Mouse (Mus musculus): ENCODE data around the gene Cnot8. TPM values are rescaled to one million over a fixed set of nuclear protein-coding genes. Genes with fewer than 3 reads are reported as not detected.
"Not testable (repeated sequence)": the region's sequence is repeated elsewhere in the genome, so short reads cannot be mapped to it uniquely, and the experiment has no call there.

The Cnot8 gene
- total RNA-seq (2017) = 84.4 to 93.8 TPM (median 89.2 TPM) in 3 replicates

DNA sequence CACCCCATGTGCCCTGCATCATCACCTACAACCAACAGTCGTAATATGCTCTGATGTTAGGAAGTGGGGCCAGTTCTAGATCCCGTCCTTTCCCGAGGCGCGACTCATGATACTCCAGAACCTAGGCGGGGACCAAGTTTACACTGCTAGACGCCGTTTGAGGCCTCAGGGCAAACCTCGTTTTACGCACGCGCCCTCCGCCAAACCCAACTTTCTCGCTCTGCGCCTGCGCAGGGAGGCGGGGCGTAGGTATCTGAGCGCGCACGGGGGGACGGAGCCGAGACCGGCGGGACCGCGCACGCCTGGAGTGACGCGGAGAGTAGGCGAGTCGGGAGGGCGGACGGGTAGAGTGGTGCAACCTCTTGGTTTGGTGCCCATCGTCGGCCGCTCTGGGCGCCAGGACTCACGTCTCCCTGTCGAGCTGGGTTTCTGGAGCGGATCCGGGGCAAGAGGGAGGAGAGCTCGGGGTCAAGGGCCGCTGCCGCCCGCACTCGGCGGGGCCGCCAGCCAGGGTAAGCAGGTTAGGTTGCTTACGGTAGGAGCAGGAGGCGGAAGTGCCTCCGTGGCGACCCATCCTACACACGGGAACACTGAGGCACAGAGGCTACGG, at the start of gene Cnot8:
Gene Cnot8, plus strand, starts transcription at position 457 of the 610 bp plus-strand sequence.
- peak; percentile 93 for ATAC-seq (replicated peaks; ENCODE audit: insufficient number of reproducible peaks, low FRiP score, low TSS enrichment, poor library complexity, severe bottlenecking)

DNA sequence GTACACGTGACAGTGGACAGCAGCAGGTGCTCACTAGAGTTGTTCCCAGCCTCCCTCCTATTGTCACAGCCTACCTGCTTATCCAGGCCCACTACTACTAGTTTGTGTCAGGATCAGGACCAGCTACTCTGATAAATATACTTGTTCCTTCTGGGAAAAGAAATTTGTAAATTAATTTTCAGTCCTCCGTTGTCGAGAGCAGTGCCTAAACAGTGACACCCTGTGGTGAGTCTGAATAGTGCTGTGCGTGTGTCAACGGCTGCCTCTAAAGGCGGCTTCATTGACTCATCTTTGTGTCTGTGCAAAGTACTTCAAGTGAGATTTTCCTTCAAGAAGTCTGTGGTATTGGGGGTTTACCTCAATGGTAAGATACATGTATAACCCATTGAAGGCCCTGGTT, 46.5 kb upstream of the Cnot8 start:
- ATAC-seq (replicated peaks; ENCODE audit: insufficient number of reproducible peaks, low FRiP score, low TSS enrichment, poor library complexity, severe bottlenecking) = peak; percentile 50; the same call in 1 of the 2 replicates

DNA sequence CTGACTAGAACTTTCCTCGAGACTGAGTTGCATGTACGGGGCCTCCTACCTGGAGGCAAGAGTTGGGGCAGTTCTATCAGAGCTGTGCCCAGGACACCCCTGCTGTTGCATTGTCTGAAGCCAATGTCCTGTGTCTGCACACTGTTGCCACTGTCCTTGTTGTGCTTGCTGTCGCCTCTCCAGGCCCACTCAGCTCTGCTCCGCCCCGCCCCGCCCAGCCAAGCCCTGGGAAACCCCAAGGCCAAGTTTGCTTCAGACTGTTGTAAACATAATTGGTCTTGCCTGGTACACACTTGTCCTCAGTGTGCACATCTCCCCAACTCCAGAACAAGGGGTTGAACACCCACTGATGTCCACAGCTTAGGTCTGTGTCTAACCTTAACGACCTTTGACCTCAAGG, 44.2 kb upstream of the Cnot8 start:
- not testable (repeated sequence) for ATAC-seq (replicated peaks; ENCODE audit: insufficient number of reproducible peaks, low FRiP score, low TSS enrichment, poor library complexity, severe bottlenecking)

DNA sequence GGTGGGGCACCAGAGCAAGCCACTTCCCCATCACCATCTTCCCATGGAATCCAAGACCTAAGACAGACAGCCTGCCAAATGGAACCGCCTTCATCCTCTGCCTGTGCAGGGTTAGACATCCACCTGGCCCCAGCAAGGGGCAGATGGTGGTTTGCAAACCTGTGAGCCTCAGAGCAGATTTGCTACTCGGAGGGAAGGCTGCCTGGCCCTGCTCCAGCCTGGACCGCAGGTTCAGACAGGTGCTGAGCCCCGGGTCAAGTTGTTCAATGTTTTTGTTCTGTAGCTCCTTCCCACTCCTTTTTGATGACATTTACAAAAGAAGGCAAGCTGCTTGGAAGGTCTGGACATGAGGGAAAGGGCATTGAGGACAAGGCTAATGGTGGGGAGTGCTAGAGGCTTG, 42.7 kb upstream of the Cnot8 start:
- ATAC-seq (replicated peaks; ENCODE audit: insufficient number of reproducible peaks, low FRiP score, low TSS enrichment, poor library complexity, severe bottlenecking) = not testable (repeated sequence)

DNA sequence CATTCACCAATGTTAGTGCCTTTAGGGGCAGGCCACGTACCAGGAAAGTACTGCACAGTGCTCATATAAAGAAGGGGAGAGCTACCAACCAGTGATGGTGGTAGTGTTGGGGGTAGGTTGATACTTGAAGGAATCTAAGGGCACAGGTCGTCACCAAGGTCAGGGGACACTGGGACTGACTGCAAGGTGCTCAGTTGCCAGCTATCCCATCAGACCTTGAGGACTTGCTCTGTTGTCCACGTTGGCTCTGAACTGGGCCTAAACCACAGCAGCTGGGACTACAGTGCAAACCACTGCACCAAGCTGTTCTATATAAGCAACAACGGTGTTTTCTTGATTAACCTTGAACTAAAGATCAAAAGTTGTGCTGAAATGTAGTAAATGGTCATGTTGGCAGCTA, 41.4 kb upstream of the Cnot8 start:
- no peak for ATAC-seq (replicated peaks; ENCODE audit: insufficient number of reproducible peaks, low FRiP score, low TSS enrichment, poor library complexity, severe bottlenecking)

DNA sequence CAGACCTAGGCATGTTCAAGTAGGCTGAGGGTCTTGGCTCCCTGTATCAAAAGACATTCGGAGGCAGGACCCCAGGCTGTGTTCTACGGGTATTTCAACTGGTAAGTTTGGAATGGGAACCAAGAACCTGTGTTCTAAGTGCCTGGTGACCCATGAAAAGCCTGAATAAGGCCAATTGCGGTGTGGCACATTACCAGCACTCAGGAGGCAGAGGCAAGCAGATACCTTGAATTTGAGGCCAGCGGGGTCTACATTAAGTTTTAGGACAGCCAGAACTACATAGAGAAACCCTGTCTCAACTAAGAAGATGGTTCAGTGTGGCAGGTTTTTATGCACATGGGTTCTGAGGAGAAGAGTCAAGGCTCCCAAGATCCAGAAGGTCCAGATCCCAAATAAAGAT, 38.9 kb upstream of the Cnot8 start:
- no peak for ATAC-seq (replicated peaks; ENCODE audit: insufficient number of reproducible peaks, low FRiP score, low TSS enrichment, poor library complexity, severe bottlenecking)

DNA sequence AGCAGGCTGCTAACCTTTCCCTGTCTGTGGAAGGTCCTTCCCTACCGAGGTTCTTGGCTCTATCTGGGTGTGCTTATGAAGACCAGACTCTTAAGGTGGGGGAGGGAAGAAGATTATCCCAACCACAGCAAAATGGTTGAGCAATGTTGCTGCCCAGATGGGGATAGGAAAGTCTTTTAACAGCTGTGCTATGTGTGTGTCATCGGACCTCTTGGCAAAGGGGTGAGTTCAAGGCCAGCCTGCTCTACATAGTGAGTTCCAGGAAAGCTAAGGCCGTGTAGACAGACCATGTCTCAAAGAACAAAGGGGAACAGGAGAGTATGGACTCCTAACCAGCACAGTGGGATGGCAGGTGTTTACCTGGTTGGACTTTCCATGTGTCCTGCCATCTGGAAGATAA, 31.0 kb upstream of the Cnot8 start:
- no peak for ATAC-seq (replicated peaks; ENCODE audit: insufficient number of reproducible peaks, low FRiP score, low TSS enrichment, poor library complexity, severe bottlenecking)

DNA sequence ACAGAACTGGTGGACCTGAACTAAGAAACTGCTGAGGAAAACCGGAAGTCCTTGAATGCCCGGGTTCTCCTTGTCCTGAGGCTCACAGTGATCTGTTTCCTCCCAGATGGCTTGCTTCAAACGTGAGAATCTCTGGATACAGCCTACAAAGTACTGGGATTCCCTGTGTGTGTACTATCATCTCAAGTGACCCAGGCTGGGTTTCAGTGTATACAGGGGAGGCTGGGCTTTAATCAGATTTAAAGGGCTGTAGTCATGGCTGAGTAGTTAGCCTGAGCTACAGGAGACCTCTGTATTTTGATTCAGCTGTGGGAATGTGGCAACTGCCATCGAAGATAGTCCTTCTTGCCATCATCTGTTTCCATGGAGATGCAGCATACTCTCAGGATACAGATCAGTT, 26.7 kb upstream of the Cnot8 start:
- ATAC-seq (replicated peaks; ENCODE audit: insufficient number of reproducible peaks, low FRiP score, low TSS enrichment, poor library complexity, severe bottlenecking) = no peak

DNA sequence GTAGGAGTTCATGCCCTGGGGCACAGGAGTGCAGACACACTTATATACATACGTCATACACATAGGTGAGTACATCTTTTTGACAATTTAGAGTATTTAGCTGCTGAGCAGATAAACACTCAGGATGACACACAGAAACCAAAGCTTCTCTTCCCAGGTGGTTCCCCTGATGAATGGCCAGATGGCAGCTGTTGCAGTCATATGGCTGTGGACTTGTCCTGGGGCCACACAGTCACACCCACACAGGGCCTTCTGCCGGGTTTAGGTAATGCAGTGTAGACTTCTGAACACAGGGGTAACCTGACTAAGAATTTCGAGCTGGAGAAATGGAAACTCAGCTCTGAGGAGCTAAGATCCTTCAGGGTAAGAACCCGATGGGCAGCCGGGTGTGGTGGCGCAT, 22.2 kb upstream of the Cnot8 start:
- no peak for ATAC-seq (replicated peaks; ENCODE audit: insufficient number of reproducible peaks, low FRiP score, low TSS enrichment, poor library complexity, severe bottlenecking)

DNA sequence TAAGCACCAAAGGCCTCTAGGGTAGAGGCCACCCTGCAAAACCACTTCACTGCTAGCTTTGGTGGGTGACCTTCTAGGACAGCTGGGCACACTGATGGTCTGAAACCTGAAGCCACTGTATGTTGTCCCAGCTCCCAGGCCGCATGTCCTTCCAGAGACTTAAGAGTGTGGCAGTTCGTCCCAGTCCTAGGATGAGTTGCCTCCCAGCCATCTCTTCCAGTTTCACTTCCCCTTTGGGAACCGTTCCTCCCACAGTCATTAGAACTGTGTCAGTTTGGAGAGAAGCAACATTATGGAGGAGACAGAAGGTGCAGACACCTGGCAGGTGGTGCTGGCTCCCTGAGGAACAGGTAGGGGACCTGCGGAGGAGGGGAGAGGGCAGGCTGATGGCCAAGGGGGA, 11.4 kb upstream of the Cnot8 start:
- ATAC-seq (replicated peaks; ENCODE audit: insufficient number of reproducible peaks, low FRiP score, low TSS enrichment, poor library complexity, severe bottlenecking) = peak; percentile 69

DNA sequence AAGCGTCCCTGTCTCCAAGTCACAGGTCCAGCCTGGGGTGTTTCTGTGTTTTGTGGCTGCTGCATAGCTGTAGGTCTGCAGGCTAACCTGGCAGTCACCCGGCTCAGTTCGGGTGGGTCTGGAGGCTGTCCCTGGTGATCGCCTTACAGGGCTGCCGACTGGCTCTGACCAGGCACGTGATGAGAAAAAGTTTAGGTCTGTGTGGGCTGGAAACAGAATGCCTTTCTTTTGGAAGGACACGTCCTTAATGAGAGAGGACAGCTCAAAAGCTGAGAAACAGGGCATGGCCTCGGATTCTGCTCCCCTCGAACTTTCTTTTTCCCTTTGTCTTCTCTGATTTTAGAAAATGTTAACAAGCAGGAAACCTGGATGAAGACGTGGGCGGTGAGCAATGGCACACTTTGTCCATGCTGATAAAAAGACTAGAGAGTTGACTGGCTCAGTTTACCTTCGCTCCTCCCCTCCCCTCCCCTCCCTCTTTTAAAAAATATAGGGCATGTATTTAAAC, 10.9 kb upstream of the Cnot8 start, which contains the start of gene Gm12248:
Gene Gm12248, minus strand, starts transcription at position 114 of the 508 bp plus-strand sequence.
- no peak for ATAC-seq (replicated peaks; ENCODE audit: insufficient number of reproducible peaks, low FRiP score, low TSS enrichment, poor library complexity, severe bottlenecking)

DNA sequence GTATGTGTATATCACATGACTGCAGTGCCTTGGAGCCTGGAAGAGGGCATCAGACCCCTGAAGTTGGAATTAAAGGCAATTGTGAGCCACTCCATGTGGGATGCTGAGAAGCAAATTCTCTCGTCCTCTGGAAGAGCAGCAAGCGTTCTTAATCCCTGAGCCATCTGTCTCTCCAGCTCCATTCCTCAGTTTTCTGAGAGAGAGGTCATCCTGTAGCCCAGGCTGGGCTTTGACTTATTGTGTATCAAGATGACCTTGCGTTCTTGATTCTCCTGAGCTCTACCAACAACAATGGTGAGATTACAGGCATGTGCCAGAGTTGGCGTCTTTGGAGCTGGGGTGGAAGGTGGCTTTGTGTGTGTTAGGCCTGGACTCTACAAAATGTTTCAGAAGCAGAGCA, 9.2 kb upstream of the Cnot8 start:
- ATAC-seq (replicated peaks; ENCODE audit: insufficient number of reproducible peaks, low FRiP score, low TSS enrichment, poor library complexity, severe bottlenecking) = no peak

DNA sequence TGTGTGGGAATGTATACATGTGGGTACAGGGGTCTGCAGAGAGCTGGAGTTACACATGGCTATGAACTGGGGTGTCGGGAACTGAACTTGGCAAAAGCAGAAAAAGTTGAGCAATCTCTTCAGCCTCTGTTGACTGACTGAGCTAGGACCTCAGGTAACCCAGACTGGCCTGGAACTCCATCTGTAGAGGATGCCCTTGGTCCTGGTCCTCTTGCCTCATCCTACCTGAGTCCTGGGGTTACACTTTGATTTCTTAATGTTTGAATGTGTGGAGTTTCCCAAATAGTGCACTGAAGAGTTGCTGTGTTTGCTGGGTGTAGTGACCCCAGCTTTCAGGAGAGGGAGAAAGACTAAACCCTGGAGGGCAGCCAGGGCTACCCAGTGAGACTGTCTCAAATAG, 8.4 kb upstream of the Cnot8 start:
- ATAC-seq (replicated peaks; ENCODE audit: insufficient number of reproducible peaks, low FRiP score, low TSS enrichment, poor library complexity, severe bottlenecking) = no peak

DNA sequence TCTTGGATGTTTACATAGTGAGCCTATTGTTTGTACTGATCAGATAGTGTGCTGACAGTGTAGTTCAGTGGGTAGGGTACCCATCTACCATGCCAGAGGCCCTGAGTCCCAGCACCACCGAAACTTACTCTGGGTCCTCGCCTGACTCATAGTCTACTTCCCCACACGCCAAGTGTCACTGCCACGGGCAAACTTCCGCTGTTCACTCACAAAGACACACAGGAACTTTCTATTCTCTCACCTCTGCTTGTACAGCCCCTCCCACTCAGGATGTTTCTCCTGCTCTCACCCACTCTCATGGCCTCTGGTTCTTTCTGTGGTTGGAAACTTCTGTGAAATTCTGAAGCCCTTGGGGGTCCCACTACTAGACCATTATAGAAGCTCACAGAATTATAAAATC, 7.8 kb upstream of the Cnot8 start:
- ATAC-seq (replicated peaks; ENCODE audit: insufficient number of reproducible peaks, low FRiP score, low TSS enrichment, poor library complexity, severe bottlenecking) = peak; percentile 72

DNA sequence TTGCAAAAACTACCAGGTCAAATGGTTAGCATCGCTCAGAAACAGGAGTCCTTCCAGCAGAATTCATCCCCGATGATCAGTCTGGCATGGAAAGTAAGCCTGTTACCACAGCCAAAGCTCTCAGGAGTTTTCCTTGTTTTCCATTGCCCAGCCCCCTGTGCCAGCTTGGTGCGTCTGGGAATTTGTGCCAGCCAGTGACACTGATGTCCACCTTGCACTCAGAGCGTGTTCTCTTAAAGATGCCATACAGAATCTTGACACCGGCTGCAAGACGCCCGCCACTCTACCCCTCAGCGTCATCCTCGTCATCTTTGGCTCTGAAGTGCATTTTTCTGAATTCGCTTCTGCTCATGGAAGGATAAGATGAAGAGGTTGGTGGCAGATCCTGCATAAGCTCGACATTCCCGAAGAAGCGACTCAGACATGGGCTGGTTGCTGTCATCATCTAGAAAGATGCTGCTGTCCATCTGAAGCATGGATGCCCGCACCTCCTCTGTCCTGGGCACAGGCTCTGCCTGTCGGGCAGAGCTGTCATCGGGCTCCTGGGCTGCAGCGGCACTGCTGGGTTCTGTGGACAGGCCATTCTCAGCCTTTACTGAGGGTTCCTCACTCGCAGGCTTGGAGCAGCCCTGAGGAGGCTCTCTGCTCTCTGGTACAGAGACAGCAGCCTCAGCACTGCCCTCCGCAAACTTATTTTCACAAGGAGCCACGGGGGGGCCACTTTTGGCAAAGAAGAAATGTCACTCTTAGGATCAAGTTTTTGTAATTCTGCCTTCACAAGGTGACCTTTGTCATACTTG, 6.9 kb upstream of the Cnot8 start:
- no peak for ATAC-seq (replicated peaks; ENCODE audit: insufficient number of reproducible peaks, low FRiP score, low TSS enrichment, poor library complexity, severe bottlenecking)

DNA sequence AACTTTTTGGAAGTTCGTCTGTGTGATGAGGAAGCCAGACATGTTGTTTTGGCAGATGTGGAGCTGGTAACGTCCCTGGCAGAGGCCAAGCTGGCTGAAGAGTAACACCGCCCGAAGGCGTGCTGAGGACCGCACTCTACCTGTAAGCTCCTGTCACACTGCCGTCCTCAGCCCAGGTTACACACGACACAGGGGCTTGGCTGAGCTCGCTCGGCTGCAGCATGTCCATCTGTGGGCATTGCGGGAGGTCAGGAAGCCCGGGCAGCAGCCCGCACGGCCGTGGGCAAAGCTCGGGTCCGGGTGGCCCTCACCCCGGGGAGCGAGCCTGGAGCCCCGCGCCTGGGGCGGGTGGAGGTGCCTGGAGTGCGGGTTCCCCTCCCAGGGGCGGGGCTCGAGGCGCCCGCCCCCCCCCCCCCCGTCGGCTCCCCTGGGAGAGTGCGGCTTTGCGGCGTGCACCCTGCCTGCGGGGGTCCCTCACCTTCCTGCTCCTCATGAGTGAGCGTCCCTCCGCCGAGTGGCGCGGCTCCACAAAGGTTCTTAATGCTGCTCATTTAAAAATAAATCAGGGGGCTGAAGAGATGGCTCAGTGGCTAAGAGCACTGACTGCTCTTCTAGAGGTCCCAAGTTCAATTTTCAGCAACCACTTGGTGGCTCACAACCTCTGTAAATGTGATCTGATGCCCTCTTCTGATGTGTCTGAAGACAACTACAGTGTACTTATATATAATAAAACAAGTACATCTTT, 6.2 kb upstream of the Cnot8 start:
- ATAC-seq (replicated peaks; ENCODE audit: insufficient number of reproducible peaks, low FRiP score, low TSS enrichment, poor library complexity, severe bottlenecking) = peak; percentile 19

DNA sequence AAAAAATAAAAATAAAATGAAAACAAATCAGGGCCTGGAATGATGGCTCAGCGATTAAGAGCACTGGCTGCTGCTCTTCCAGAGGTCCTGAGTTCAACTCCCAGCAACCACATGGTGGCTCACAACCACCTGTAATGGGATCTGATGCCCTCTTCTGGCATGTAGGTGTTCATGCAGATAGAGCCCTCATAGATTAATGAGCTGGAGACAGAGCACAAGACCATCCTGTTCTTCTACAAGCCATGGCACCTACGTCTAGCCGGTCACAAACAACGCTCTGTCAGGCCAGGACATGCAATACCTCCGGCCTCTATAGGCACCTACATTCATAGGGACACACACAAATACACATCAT, 5.6 kb upstream of the Cnot8 start:
- not testable (repeated sequence) for ATAC-seq (replicated peaks; ENCODE audit: insufficient number of reproducible peaks, low FRiP score, low TSS enrichment, poor library complexity, severe bottlenecking)

DNA sequence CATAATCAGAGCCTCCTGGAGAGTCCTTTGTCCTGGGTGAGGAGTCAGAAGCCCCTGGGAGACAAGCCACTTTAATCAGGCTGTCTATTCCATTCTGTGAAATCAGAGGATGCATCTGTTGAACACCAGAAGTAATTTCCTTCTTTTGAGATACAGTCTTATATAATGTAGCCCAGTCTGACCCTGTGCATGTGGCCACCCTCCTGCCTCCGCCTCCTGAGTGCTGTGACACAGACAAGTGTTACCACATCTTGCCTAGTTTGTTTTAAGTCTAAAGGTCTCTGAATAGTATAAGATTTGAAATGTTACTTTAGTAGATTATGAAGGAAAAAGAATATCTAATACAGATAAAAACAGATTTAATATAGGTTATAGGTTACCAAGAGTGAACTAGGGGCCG, 3.9 kb upstream of the Cnot8 start:
- no peak for ATAC-seq (replicated peaks; ENCODE audit: insufficient number of reproducible peaks, low FRiP score, low TSS enrichment, poor library complexity, severe bottlenecking)

DNA sequence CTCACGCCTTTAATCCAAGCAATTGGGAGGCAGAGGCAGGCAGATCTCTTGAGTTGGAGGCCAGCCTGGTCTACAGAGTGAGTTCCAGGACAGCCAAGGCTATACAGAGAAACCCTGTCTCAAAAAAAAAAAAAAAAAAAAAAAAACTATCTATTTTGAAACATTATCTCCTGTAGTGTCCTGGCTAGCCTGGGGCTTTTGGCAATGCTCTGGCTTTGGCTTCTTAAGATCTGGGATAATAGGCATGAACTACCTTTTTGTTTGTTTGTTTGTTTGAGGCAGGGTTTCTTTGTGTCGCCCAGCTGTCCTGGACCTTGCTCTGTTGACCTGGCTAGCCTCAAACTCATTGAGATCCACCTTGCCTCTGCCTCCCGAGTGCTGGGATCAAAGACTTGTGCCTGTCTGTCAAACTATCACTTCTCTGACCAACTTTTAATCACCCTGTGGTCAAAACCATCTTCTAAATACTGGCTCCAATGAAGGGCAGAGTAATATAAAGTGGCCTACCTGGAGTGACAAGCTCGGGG, 2.7 kb upstream of the Cnot8 start:
- ATAC-seq (replicated peaks; ENCODE audit: insufficient number of reproducible peaks, low FRiP score, low TSS enrichment, poor library complexity, severe bottlenecking) = no peak
